Mouse (Mus musculus): ENCODE results near the gene Akip1. TPM values are rescaled to one million over a fixed set of nuclear protein-coding genes. Genes with fewer than 3 reads are reported as not detected.

The Akip1 gene
- total RNA-seq, 2 experiments from 2014 or later = 3.9 to 4.5 TPM

GRCm38 (mm10) chr7:109754034-109754433 lies 50.5 kb downstream of the Akip1 start:
- no peak for DNase-seq (ENCODE audit: low spot score in 2 of 2)
- intact Hi-C loops (cut with DNase I) = loop anchor here (10.0 kb wide), 1 partner anchor 141 kb away; no protein-coding TSS in a partner anchor

GRCm38 (mm10) chr7:109756291-109756690 lies 52.8 kb downstream of the Akip1 start:
- intact Hi-C loops (cut with DNase I) = loop anchor here (10.0 kb wide), 1 partner anchor 139 kb away; no protein-coding TSS in a partner anchor

More at GRCm38 (mm10) chr7:109756291-109756690, 52.8 kb downstream of the Akip1 start:
- no peak for DNase-seq (ENCODE audit: low spot score in 2 of 2)

Other genes starting within 250 kb of the Akip1 start
- gene Trim66, start 195.6 kb upstream of the Akip1 start, total RNA-seq (2021) = 10 to 100 TPM in 1 of 2 experiments, 1 to 10 TPM in 1; 8.7 to 11.0 TPM
- gene Rpl27a, start 184.5 kb upstream of the Akip1 start, total RNA-seq (2021) = 100 to 1,000 TPM; 101 to 121 TPM
- gene St5, start 85 bp upstream of the Akip1 start, total RNA-seq (2021) = 10 to 100 TPM; 14.1 to 16.8 TPM
- gene BC051019, start 20.2 kb downstream of the Akip1 start, total RNA-seq (2021) = not detected
- not detected for gene Ascl3, start 28.0 kb downstream of the Akip1 start, total RNA-seq (2021)
- gene Tmem9b, start 49.2 kb downstream of the Akip1 start, total RNA-seq (2021) = 10 to 100 TPM; 81.0 to 81.5 TPM
- 10 to 100 TPM; 87.2 to 87.8 TPM for gene Nrip3, start 78.3 kb downstream of the Akip1 start, total RNA-seq (2021)
- gene Scube2, start 162.0 kb downstream of the Akip1 start, total RNA-seq (2021) = under 1 TPM; 0.82 to 0.88 TPM

All from left cerebral cortex, postnatal 14 days (tissue).